Mouse (Mus musculus) neural tube, embryonic 13.5 days (tissue): ENCODE results near the gene Sdk1. TPM values are rescaled to one million over a fixed set of nuclear protein-coding genes. Genes with fewer than 3 reads are reported as not detected.
"Not testable (repeated sequence)": the region's sequence is repeated elsewhere in the genome, so short reads cannot be mapped to it uniquely, and the experiment has no call there.

Experiments
- ATAC-seq: fragments of 200-750 bp; cut with Nextera tagmentation; 2 replicates; pipeline ENCODE4 v1.8.0; 2017; ENCODE audit warnings: low read depth, mild to moderate bottlenecking, moderate TSS enrichment, moderate library complexity
- H3K27ac ChIP-seq: fragments of 300-500 bp; sonication (generic); replicated peaks from 2 replicates; pipeline ENCODE4 v1.5.1; 2015; ENCODE audit warnings: moderate library complexity, mild to moderate bottlenecking, inconsistent platforms
- H3K27me3 ChIP-seq: fragments of 300-500 bp; sonication (generic); 2 replicates; pipeline ENCODE4 v1.6.1; 2015; ENCODE audit warnings: mild to moderate bottlenecking, inconsistent platforms
- H3K36me3 ChIP-seq: fragments of 300-500 bp; sonication (generic); 2 replicates; pipeline ENCODE4 v1.6.1; 2015; ENCODE audit warnings: mild to moderate bottlenecking, inconsistent platforms
- H3K4me1 ChIP-seq: fragments of 300-500 bp; sonication (generic); replicated peaks from 2 replicates; pipeline ENCODE4 v1.6.1; 2015; ENCODE audit warnings: inconsistent platforms
- H3K4me2 ChIP-seq: fragments of 300-500 bp; sonication (generic); 2 replicates; pipeline ENCODE4 v1.6.1; 2015; ENCODE audit warnings: inconsistent platforms, mild to moderate bottlenecking, moderate library complexity
- H3K4me3 ChIP-seq: fragments of 300-500 bp; sonication (generic); 2 replicates; pipeline ENCODE4 v1.5.1; 2015; ENCODE audit warnings: mild to moderate bottlenecking, inconsistent platforms
- H3K9ac ChIP-seq: fragments of 300-500 bp; sonication (generic); 2 replicates; pipeline ENCODE4 v1.6.1; 2015; ENCODE audit warnings: moderate library complexity, mild to moderate bottlenecking, inconsistent platforms
- H3K9me3 ChIP-seq: fragments of 300-500 bp; sonication (generic); 2 replicates; pipeline ENCODE4 v1.6.1; 2016; ENCODE audit warnings: inconsistent platforms
- WGBS: fragments of 180-500 bp; shearing (Covaris S2); methylation state at CpG from one replicate; pipeline ENCODE4 v1.1.7; 2015; 5-methylcytosine and 5-hydroxymethylcytosine counted together
- polyA plus RNA-seq: library from polyadenylated mRNA; unstranded; fragments of >200 nt; fragmentation: Nextera tagmentation; extraction: Ambion mirVana; gene quantifications from 2 replicates; pipeline ENCODE4 v1.2.1, GENCODE M21; 2015

The Sdk1 gene
- polyA plus RNA-seq, 1 experiment from 2014 or later, result 4.3 TPM

GRCm38 (mm10) chr5:141591246-141591645, 350.0 kb downstream of the Sdk1 start:
- H3K36me3 ChIP-seq, result no peaks in the 10 kb centered on the region
- H3K4me2 ChIP-seq, result no peak overlapping the region
- ATAC-seq, result no peak
- H3K9ac ChIP-seq, result no peak overlapping the region
- no peak overlapping the region for H3K27ac ChIP-seq
- no peaks in the 10 kb centered on the region for H3K9me3 ChIP-seq
- no peak overlapping the region for H3K4me3 ChIP-seq
- H3K4me1 ChIP-seq, result no peaks in the 10 kb centered on the region
- 90% methylated on average over 5 of the region's 5 CpGs for WGBS
- no peaks in the 10 kb centered on the region for H3K27me3 ChIP-seq

DNA sequence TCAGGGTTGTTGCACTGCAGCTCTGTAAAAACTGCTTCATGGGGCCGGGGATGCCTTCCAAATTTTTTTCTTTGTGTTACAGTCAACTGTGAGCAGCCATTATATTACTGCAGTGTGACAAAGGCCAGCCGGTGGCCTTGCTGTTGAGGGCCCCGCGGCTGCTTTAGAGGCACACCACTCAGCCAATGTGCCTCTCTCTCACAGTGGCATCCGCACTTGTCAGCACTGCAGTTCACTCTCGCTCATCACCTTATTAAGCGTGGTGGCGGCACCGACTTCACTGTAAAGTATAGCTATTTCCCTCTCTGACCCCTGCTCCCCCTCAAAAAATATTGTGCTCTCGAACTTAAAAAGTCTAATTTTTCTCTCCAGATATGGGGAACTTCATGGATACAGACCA, 371.4 kb downstream of the Sdk1 start:
- 53% methylated on average over 10 of the region's 10 CpGs for WGBS
- no peak overlapping the region for H3K4me2 ChIP-seq
- no peaks in the 10 kb centered on the region for H3K9me3 ChIP-seq
- no peak overlapping the region for H3K9ac ChIP-seq
- no peaks in the 10 kb centered on the region for H3K27me3 ChIP-seq
- H3K4me3 ChIP-seq, result no peak overlapping the region
- peaks cover 16% of the 10 kb centered on the region for H3K4me1 ChIP-seq
- no peak for ATAC-seq
- no peak overlapping the region for H3K27ac ChIP-seq
- no peaks in the 10 kb centered on the region for H3K36me3 ChIP-seq

GRCm38 (mm10) chr5:141615763-141616162, 374.5 kb downstream of the Sdk1 start:
- H3K27ac ChIP-seq, result no peak overlapping the region
- no peaks in the 10 kb centered on the region for H3K36me3 ChIP-seq
- H3K4me2 ChIP-seq, result no peak overlapping the region
- H3K4me1 ChIP-seq, result peaks cover 26% of the 10 kb centered on the region
- no peaks in the 10 kb centered on the region for H3K27me3 ChIP-seq
- H3K4me3 ChIP-seq, result no peak overlapping the region
- no peaks in the 10 kb centered on the region for H3K9me3 ChIP-seq
- no peak for ATAC-seq
- no peak overlapping the region for H3K9ac ChIP-seq
- WGBS, result 67% methylated on average over 7 of the region's 7 CpGs

DNA sequence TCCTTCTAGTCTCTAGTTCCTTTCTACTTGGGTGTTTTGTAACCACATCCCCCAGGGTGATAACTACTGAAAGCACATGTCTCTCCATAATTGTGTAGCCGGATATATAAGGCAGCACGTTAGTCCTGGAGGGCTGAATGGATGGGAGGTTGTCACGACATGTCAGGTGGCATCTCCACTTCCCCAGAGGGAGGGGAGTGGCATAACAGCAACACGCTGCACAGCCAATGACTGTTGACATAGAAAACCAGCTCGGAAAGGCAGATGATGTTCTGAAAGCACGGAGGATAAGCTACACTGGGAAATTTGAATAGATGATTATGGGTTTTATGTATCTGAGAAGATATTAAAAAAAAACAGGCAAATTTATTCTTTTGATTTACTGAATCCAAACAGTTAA, 376.4 kb downstream of the Sdk1 start:
- Histone ChIP-seq H3K27ac (no peak overlapping the region), H3K9me3 (no peaks in the 10 kb centered on the region), H3K27me3 (no peaks in the 10 kb centered on the region), H3K4me3 (no peak overlapping the region), H3K4me2 (no peak overlapping the region), H3K4me1 (peaks cover 23% of the 10 kb centered on the region), H3K9ac (no peak overlapping the region), H3K36me3 (no peaks in the 10 kb centered on the region)
- 50% methylated on average over 6 of the region's 6 CpGs for WGBS
- no peak; the same call in 1 of the 2 replicates for ATAC-seq

- Histone ChIP-seq H3K27me3 (no peaks in the 10 kb centered on the region), H3K9me3 (no peaks in the 10 kb centered on the region), H3K36me3 (no peaks in the 10 kb centered on the region), H3K27ac (no peak overlapping the region), H3K9ac (no peak overlapping the region), H3K4me2 (no peak overlapping the region), H3K4me1 (no peaks in the 10 kb centered on the region), H3K4me3 (no peak overlapping the region)
- ATAC-seq, result no peak
- WGBS, result 81% methylated on average over 4 of the region's 4 CpGs
Observed at GRCm38 (mm10) chr5:141625401-141625800, 384.1 kb downstream of the Sdk1 start.

GRCm38 (mm10) chr5:141631641-141632040, 390.4 kb downstream of the Sdk1 start:
- Histone ChIP-seq H3K4me2 (no peak overlapping the region), H3K27me3 (no peaks in the 10 kb centered on the region), H3K9me3 (no peaks in the 10 kb centered on the region), H3K27ac (no peak overlapping the region), H3K36me3 (no peaks in the 10 kb centered on the region), H3K4me3 (no peak overlapping the region), H3K9ac (no peak overlapping the region), H3K4me1 (no peaks in the 10 kb centered on the region)
- WGBS, result 83% methylated on average over 5 of the region's 5 CpGs
- ATAC-seq, result no peak

DNA sequence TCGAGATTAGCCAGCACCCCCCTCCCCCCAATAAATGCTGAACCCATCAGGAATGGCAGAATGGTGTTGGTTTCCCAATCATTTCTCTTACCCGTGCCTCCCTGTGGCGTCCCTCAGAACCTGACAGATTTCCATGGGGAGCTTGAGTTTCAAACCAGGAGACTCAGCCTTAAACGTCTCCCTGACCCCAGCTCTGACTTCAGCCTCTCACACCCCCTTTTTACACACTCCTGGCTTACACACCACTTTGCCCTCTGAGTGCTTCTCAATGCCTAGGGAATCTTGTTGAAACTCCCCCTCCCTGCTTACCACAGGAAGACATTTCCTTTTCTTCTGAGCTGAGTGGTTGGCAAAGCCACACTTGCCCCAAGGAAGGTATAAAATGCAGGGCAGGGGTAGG, 392.0 kb downstream of the Sdk1 start:
- no peak overlapping the region for H3K27ac ChIP-seq
- H3K9ac ChIP-seq, result no peak overlapping the region
- H3K4me2 ChIP-seq, result no peak overlapping the region
- H3K27me3 ChIP-seq, result no peaks in the 10 kb centered on the region
- WGBS, result 74% methylated on average over 4 of the region's 4 CpGs
- no peak for ATAC-seq
- no peaks in the 10 kb centered on the region for H3K36me3 ChIP-seq
- H3K4me3 ChIP-seq, result no peak overlapping the region
- H3K9me3 ChIP-seq, result no peaks in the 10 kb centered on the region
- H3K4me1 ChIP-seq, result no peaks in the 10 kb centered on the region

- no peak overlapping the region for H3K27ac ChIP-seq
- H3K27me3 ChIP-seq, result no peaks in the 10 kb centered on the region
- no peak overlapping the region for H3K4me3 ChIP-seq
- H3K9ac ChIP-seq, result no peak overlapping the region
- no peaks in the 10 kb centered on the region for H3K9me3 ChIP-seq
- no peak for ATAC-seq
- H3K36me3 ChIP-seq, result no peaks in the 10 kb centered on the region
- WGBS, result 95% methylated on average over 11 of the region's 11 CpGs
- no peak overlapping the region for H3K4me2 ChIP-seq
- H3K4me1 ChIP-seq, result no peaks in the 10 kb centered on the region
Observed at GRCm38 (mm10) chr5:141636406-141636805, 395.1 kb downstream of the Sdk1 start.

DNA sequence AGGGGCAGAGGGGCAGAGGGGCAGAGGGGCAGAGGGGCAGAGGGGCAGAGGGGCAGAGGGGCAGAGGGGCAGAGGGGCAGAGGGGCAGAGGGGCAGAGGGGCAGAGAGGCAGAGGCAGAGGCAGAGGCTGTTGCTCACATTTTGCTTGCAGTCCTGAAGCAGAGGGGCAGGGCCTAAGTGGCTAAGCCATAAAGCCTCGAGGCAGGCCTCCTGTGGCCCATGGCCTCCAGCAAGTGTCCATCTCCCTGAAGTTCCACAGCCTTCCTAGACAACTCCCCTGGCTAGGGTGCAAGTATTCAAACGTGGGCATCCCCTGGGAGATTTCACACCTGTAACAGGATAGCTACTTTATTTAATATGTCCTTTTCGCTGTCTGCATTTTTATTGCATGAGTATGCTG, 395.8 kb downstream of the Sdk1 start:
- 72% methylated on average over 3 of the region's 3 CpGs for WGBS
- H3K4me1 ChIP-seq, ATAC-seq, H3K4me3 ChIP-seq, H3K27ac ChIP-seq, H3K9ac ChIP-seq, H3K27me3 ChIP-seq, H3K36me3 ChIP-seq, H3K4me2 ChIP-seq, H3K9me3 ChIP-seq: not testable (repeated sequence)

- 80% methylated on average over 5 of the region's 5 CpGs for WGBS
- no peak for ATAC-seq
- Histone ChIP-seq H3K9ac (no peak overlapping the region), H3K4me1 (no peaks in the 10 kb centered on the region), H3K36me3 (no peaks in the 10 kb centered on the region), H3K4me2 (no peak overlapping the region), H3K27me3 (no peaks in the 10 kb centered on the region), H3K27ac (no peak overlapping the region), H3K9me3 (no peaks in the 10 kb centered on the region), H3K4me3 (no peak overlapping the region)
Observed at GRCm38 (mm10) chr5:141645671-141646070, 404.4 kb downstream of the Sdk1 start.

GRCm38 (mm10) chr5:141646621-141647020, 405.3 kb downstream of the Sdk1 start:
- Histone ChIP-seq H3K36me3 (no peaks in the 10 kb centered on the region), H3K4me2 (no peak overlapping the region), H3K4me1 (no peaks in the 10 kb centered on the region), H3K9ac (no peak overlapping the region), H3K27ac (no peak overlapping the region), H3K4me3 (no peak overlapping the region), H3K9me3 (no peaks in the 10 kb centered on the region), H3K27me3 (no peaks in the 10 kb centered on the region)
- 73% methylated on average over 2 of the region's 2 CpGs for WGBS
- no peak for ATAC-seq

DNA sequence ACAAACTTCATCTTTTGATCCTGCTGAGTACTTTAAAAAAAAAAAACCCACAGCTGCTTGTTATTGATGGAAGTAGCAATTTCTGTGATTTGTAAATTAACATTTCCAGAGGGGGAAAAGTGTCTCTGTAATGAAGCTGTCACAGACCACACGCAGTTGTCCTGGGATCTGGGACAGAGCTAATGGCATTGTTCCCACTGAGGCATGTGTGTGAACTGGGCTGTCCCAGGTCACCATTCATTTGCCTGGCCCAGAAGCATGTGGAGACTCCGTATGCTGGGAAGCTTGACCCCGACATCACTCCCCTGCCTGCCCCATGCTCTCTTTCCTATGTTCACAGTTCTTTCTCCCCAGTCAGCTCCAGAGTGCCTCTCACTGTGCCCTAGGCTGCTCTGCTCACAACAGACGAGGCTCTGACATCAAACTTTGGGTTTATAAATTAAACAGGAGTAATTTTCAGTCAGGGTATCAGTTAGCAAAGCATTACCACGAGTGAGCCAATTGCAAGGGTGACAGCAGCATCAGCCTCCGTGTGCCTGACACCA, 408.6 kb downstream of the Sdk1 start:
- no peak overlapping the region for H3K4me2 ChIP-seq
- H3K4me1 ChIP-seq, result no peaks in the 10 kb centered on the region
- 54% methylated on average over 6 of the region's 6 CpGs for WGBS
- H3K4me3 ChIP-seq, result no peak overlapping the region
- no peak overlapping the region for H3K9ac ChIP-seq
- H3K9me3 ChIP-seq, result no peaks in the 10 kb centered on the region
- H3K27ac ChIP-seq, result no peak overlapping the region
- no peaks in the 10 kb centered on the region for H3K36me3 ChIP-seq
- no peaks in the 10 kb centered on the region for H3K27me3 ChIP-seq
- no peak for ATAC-seq

DNA sequence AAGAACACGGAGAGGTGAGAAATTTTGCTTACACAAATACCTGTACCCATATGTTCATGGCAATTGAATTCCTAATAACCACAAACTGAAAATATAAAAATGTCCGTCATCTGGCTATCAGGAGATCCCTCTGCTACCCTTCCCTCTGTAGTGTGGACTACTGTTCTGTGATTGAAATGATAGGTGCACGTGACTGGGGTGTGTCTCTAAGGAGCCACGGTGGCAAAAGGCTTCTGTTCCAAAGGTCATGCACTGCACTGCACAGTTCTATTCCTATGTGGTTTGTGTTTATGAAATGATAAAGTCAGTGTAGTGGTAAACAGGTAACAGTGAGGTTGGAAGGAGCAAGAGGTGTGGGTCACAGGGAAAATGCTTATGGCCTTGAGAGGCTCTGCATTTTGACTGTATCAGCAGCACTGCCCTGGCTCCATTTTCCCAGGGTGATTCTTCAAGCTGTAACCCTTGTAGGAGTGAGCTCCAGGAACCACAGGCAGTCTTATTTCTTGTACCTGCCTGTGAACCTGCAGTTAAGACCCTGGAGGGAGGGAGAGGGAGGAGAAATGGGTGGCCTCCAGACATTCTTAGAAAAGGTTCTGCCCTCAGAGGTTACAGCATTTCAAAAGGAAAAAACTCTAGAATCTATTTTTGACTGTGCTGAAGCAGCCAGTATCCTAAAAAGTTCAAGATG, 410.5 kb downstream of the Sdk1 start:
- Histone ChIP-seq H3K27ac (no peak overlapping the region), H3K27me3 (no peaks in the 10 kb centered on the region), H3K4me1 (peaks cover 5% of the 10 kb centered on the region), H3K9me3 (no peaks in the 10 kb centered on the region), H3K4me2 (no peak overlapping the region), H3K36me3 (no peaks in the 10 kb centered on the region), H3K4me3 (no peak overlapping the region), H3K9ac (no peak overlapping the region)
- WGBS, result 95% methylated on average over 4 of the region's 4 CpGs
- ATAC-seq, result no peak
